Comparison of ENCODE assay signal across 16 mouse cellular contexts in the genomic region with DNA sequence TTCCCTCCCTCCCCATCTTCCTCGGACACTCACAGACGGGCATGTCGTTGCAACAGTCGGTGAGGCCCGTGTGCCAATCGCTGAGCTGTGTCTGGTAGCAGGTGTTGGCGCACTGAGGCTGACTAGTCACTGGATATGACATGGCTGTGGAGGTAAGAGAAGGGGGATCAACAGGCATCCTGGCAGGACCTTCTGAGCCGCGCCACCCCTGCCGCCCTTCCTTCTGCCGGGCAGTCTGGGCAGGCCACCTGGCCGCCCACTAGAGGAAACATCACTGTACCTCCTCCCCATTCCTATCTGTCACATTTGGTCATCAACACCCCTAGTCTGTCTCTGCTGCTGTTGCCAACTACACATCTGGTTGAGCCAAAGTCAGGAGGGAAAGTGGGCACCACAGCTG. TPM values are rescaled to one million over a fixed set of nuclear protein-coding genes. Genes with fewer than 3 reads are reported as not detected.
DNase-seq lines count a peak whose midpoint lies in the region; ATAC-seq and TF ChIP-seq lines count a peak whose summit lies in the region.
"Had no signal": no experiment of that assay in that cellular context is flagged by ENCODE, and none has a peak within 500 bp of the region (broad histone marks: within the 10 kb centered on the region; RNA-seq: fewer than 3 reads in every experiment).

No protein-coding gene starts in this region.

- no peaks in the 10 kb centered on the region for H3K9me3 ChIP-seq in intestine, postnatal 0 days (ENCODE audit: control insufficient read depth)
- H3K9me3 ChIP-seq in intestine, embryonic 16.5 days (ENCODE audit: control insufficient read depth, low read length): no peaks in the 10 kb centered on the region
- no peaks in the 10 kb centered on the region for H3K9me3 ChIP-seq in ES-Bruce4 (replicated peaks; ENCODE audit: control insufficient read depth, insufficient read depth, low read length, poor library complexity, severe bottlenecking)
- H3K9me3 ChIP-seq in limb, embryonic 10.5 days (replicated peaks): no peaks in the 10 kb centered on the region
- H3K9me3 ChIP-seq: embryonic facial prominence, embryonic 13.5 days had no signal

- TF ChIP-seq POLR2A in ES-Bruce4 (IDR thresholded peaks at IDR 0.05; ENCODE audit: insufficient read depth, low read length): no peak

- peaks cover 14% of the 10 kb centered on the region for H3K36me3 ChIP-seq in intestine, postnatal 0 days (ENCODE audit: control insufficient read depth, insufficient read depth)
- 0 out of 2 replicates have a peak, but pooled peaks cover 4% of the 10 kb centered on the region for H3K36me3 ChIP-seq in intestine, embryonic 16.5 days (ENCODE audit: control insufficient read depth, insufficient read depth, low read length)
- H3K36me3 ChIP-seq in ES-Bruce4 (ENCODE audit: control insufficient read depth, insufficient read depth, low read length, poor library complexity, severe bottlenecking): no peaks in the 10 kb centered on the region
- peaks cover 18% of the 10 kb centered on the region for H3K36me3 ChIP-seq in limb, embryonic 10.5 days

- H3K4me3 ChIP-seq in intestine, postnatal 0 days (ENCODE audit: low read depth, low read length): peak overlapping the region; percentile 18; the same call in 1 of the 2 replicates
- H3K4me3 ChIP-seq in intestine, embryonic 16.5 days (ENCODE audit: low read length): no peak overlapping the region
- peak overlapping the region; percentile 81 for H3K4me3 ChIP-seq in ES-Bruce4 (ENCODE audit: low read depth, low read length)
- H3K4me3 ChIP-seq in limb, embryonic 10.5 days: peak overlapping the region; percentile 32; the same call in 1 of the 2 replicates

- H3K4me1 ChIP-seq in intestine, postnatal 0 days (replicated peaks; ENCODE audit: control insufficient read depth, insufficient read depth, low read length): no peaks in the 10 kb centered on the region
- H3K4me1 ChIP-seq in intestine, embryonic 16.5 days (ENCODE audit: control insufficient read depth, insufficient read depth, low read length): peaks cover 3% of the 10 kb centered on the region; the same call in 1 of the 2 replicates
- H3K4me1 ChIP-seq in ES-Bruce4 (ENCODE audit: control insufficient read depth, insufficient read depth, low read length): no peaks in the 10 kb centered on the region
- peaks cover 19% of the 10 kb centered on the region for H3K4me1 ChIP-seq in limb, embryonic 10.5 days

- no peak overlapping the region; the same call in 1 of the 2 replicates for H3K4me2 ChIP-seq in intestine, postnatal 0 days (replicated peaks; ENCODE audit: low read depth)
- no peak overlapping the region for H3K4me2 ChIP-seq in intestine, embryonic 16.5 days (ENCODE audit: low read depth, low read length)

- ATAC-seq in intestine, postnatal 0 days: no peak
- ATAC-seq in intestine, embryonic 16.5 days: no peak
- ATAC-seq in erythroid progenitor cell, adult 5-6 weeks (replicated peaks; ENCODE audit: low FRiP score, poor library complexity, severe bottlenecking): no peak
- ATAC-seq: Patski had no signal

- H3K27ac ChIP-seq in intestine, postnatal 0 days (ENCODE audit: low read depth, low read length): no peak overlapping the region
- H3K27ac ChIP-seq in intestine, embryonic 16.5 days (ENCODE audit: low read length): no peak overlapping the region
- H3K27ac ChIP-seq in ES-Bruce4 (ENCODE audit: insufficient read depth, low read length): no peak overlapping the region
- H3K27ac ChIP-seq in limb, embryonic 10.5 days: no peak overlapping the region
- H3K27ac ChIP-seq: embryonic facial prominence, embryonic 13.5 days had no signal

- WGBS in intestine, postnatal 0 days: 27% methylated on average over 12 of the region's 12 CpGs
- WGBS in intestine, embryonic 16.5 days: 23% methylated on average over 12 of the region's 12 CpGs
- WGBS in limb, embryonic 10.5 days: 21% methylated on average over 12 of the region's 12 CpGs

- H3K9ac ChIP-seq in intestine, postnatal 0 days (ENCODE audit: low read depth, low read length): no peak overlapping the region
- H3K9ac ChIP-seq in intestine, embryonic 16.5 days (ENCODE audit: low read depth, low read length): no peak overlapping the region
- H3K9ac ChIP-seq in ES-Bruce4 (ENCODE audit: low read depth, poor library complexity, severe bottlenecking): 0 out of 2 replicates have a peak overlapping the region, but pooled peaks have one; percentile 7

- no peak for TF ChIP-seq EP300 in ES-Bruce4 (IDR thresholded peaks at IDR 0.05; ENCODE audit: insufficient read depth, low read depth, low read length)

- H3K27me3 ChIP-seq in intestine, postnatal 0 days (replicated peaks; ENCODE audit: control insufficient read depth, insufficient read depth, low read length): peaks cover 30% of the 10 kb centered on the region
- peaks cover 30% of the 10 kb centered on the region for H3K27me3 ChIP-seq in intestine, embryonic 16.5 days (replicated peaks; ENCODE audit: control insufficient read depth, insufficient read depth, low read length)
- H3K27me3 ChIP-seq in ES-Bruce4 (ENCODE audit: control insufficient read depth, insufficient read depth, low read length, poor library complexity, severe bottlenecking): no peaks in the 10 kb centered on the region; the same call in 1 of the 2 replicates
- peaks cover 71% of the 10 kb centered on the region for H3K27me3 ChIP-seq in limb, embryonic 10.5 days (ENCODE audit: low read depth, poor library complexity, severe bottlenecking)
- H3K27me3 ChIP-seq: Patski had no signal

- no peak for TF ChIP-seq CTCF in intestine, postnatal 0 days (IDR thresholded peaks at IDR 0.05; ENCODE audit: low read depth)
- no peak for TF ChIP-seq CTCF in ES-Bruce4 (IDR thresholded peaks at IDR 0.05; ENCODE audit: low read depth, low read length)

- peak; percentile 63 to 64 for DNase-seq in cerebellum, adult 18-20 months
- DNase-seq in limb, embryonic 10.5 days (ENCODE audit: low spot score): no peak
- no peak for DNase-seq in gastrocnemius, adult 18-20 months (ENCODE audit: low spot score)
- DNase-seq: adrenal gland, adult 8-10 months; gastrocnemius, postnatal 10 days had no signal

RNA-seq across cellular contexts. Expression of a gene that starts 1.2 kb away (rescaled TPM):
- polyA plus RNA-seq in intestine, postnatal 0 days (2015; fragmentation: Nextera tagmentation; extraction: Ambion mirVana): 0.33 TPM in 1 of 2 replicates, not detected in the other
- 0.69 and 1.1 TPM in 2 replicates for polyA plus RNA-seq in intestine, embryonic 16.5 days (2015; fragmentation: Nextera tagmentation; extraction: Ambion mirVana)
- polyA plus RNA-seq in ES-Bruce4 (2011; ENCODE audit: insufficient read depth, insufficient read length, low read depth, missing spikeins): not detected in 2 replicates
- polyA plus RNA-seq in limb, embryonic 10.5 days (2016; fragmentation: Nextera tagmentation; extraction: Ambion mirVana): not detected in 2 replicates
- total RNA-seq in erythroid progenitor cell, adult 5-6 weeks (2015; ENCODE audit: low replicate concordance): not detected in 2 replicates
- total RNA-seq in erythroid progenitor cell, adult 5-6 weeks (2017; ENCODE audit: low replicate concordance): not detected in 2 replicates
- total RNA-seq in gastrocnemius, adult 18-20 months (2021): not detected
- total RNA-seq: adrenal gland, adult 8-10 months; gastrocnemius, postnatal 10 days; liver, adult 2 months had no signal
- polyA plus RNA-seq: forebrain, embryonic 16.5 days; heart, postnatal 0 days; liver, adult 2 months; lung, postnatal 0 days; midbrain, embryonic 14.5 days; Patski had no signal

RNA-seq across cellular contexts. Expression of a gene that starts 30.2 kb away (rescaled TPM):
- polyA plus RNA-seq in intestine, postnatal 0 days (2015; fragmentation: Nextera tagmentation; extraction: Ambion mirVana): 15.0 and 17.5 TPM in 2 replicates
- polyA plus RNA-seq in intestine, embryonic 16.5 days (2015; fragmentation: Nextera tagmentation; extraction: Ambion mirVana): 9.1 and 11.8 TPM in 2 replicates
- 18.0 and 18.9 TPM in 2 replicates for polyA plus RNA-seq in ES-Bruce4 (2011; ENCODE audit: insufficient read depth, insufficient read length, low read depth, missing spikeins)
- 8.4 and 8.9 TPM in 2 replicates for polyA plus RNA-seq in limb, embryonic 10.5 days (2016; fragmentation: Nextera tagmentation; extraction: Ambion mirVana)
- total RNA-seq in erythroid progenitor cell, adult 5-6 weeks (2015; ENCODE audit: low replicate concordance): 1.1 and 10.9 TPM in 2 replicates
- 0.23 and 13.1 TPM in 2 replicates for total RNA-seq in erythroid progenitor cell, adult 5-6 weeks (2017; ENCODE audit: low replicate concordance)
- 10 to 100 TPM; 21.3 to 22.7 TPM for total RNA-seq in gastrocnemius, adult 18-20 months (2021)

RNA-seq across cellular contexts. Expression of a gene that starts 44.4 kb away (rescaled TPM):
- 0.16 TPM in 1 of 2 replicates, not detected in the other for polyA plus RNA-seq in intestine, postnatal 0 days (2015; fragmentation: Nextera tagmentation; extraction: Ambion mirVana)
- 0.18 and 0.43 TPM in 2 replicates for polyA plus RNA-seq in intestine, embryonic 16.5 days (2015; fragmentation: Nextera tagmentation; extraction: Ambion mirVana)
- polyA plus RNA-seq in ES-Bruce4 (2011; ENCODE audit: insufficient read depth, insufficient read length, low read depth, missing spikeins): not detected in 2 replicates
- 0.54 and 0.91 TPM in 2 replicates for polyA plus RNA-seq in limb, embryonic 10.5 days (2016; fragmentation: Nextera tagmentation; extraction: Ambion mirVana)
- total RNA-seq in erythroid progenitor cell, adult 5-6 weeks (2015; ENCODE audit: low replicate concordance): not detected in 2 replicates
- total RNA-seq in erythroid progenitor cell, adult 5-6 weeks (2017; ENCODE audit: low replicate concordance): not detected in 2 replicates
- total RNA-seq in gastrocnemius, adult 18-20 months (2021): not detected
- total RNA-seq: adrenal gland, adult 8-10 months; gastrocnemius, postnatal 10 days; liver, adult 2 months had no signal
- polyA plus RNA-seq: embryonic facial prominence, embryonic 13.5 days; liver, adult 2 months had no signal

RNA-seq across cellular contexts. Expression of a gene that starts 51.4 kb away (rescaled TPM):
- 3.4 and 3.8 TPM in 2 replicates for polyA plus RNA-seq in intestine, postnatal 0 days (2015; fragmentation: Nextera tagmentation; extraction: Ambion mirVana)
- polyA plus RNA-seq in intestine, embryonic 16.5 days (2015; fragmentation: Nextera tagmentation; extraction: Ambion mirVana): 6.8 and 7.1 TPM in 2 replicates
- polyA plus RNA-seq in ES-Bruce4 (2011; ENCODE audit: insufficient read depth, insufficient read length, low read depth, missing spikeins): 22.2 and 25.7 TPM in 2 replicates
- 17.6 and 22.2 TPM in 2 replicates for polyA plus RNA-seq in limb, embryonic 10.5 days (2016; fragmentation: Nextera tagmentation; extraction: Ambion mirVana)
- total RNA-seq in erythroid progenitor cell, adult 5-6 weeks (2015; ENCODE audit: low replicate concordance): 0.42 TPM in 1 of 2 replicates, not detected in the other
- total RNA-seq in erythroid progenitor cell, adult 5-6 weeks (2017; ENCODE audit: low replicate concordance): 0.64 TPM in 1 of 2 replicates, not detected in the other
- 10 to 100 TPM; 20.3 to 22.0 TPM for total RNA-seq in gastrocnemius, adult 18-20 months (2021)

Comparison
In these comparisons a context has a peak if more than half of its experiments do, and no peak if none do; other contexts are left out.
1. DNase-seq: peak in cerebellum, adult 18-20 months (2 of 2); none in limb, embryonic 10.5 days (single experiment) and gastrocnemius, adult 18-20 months (single experiment).